Mouse (Mus musculus): ENCODE results near the gene Adgre1. TPM values are rescaled to one million over a fixed set of nuclear protein-coding genes. Genes with fewer than 3 reads are reported as not detected.

The Adgre1 gene
- polyA plus RNA-seq, 3 experiments from 2014 or later = 0.91 TPM; not detected in 2

Other genes starting within 250 kb of the Adgre1 start
- 1 to 10 TPM; 1.6 to 5.2 (median 3.4) TPM for gene Cd70, start 208.9 kb upstream of the Adgre1 start, polyA plus RNA-seq (2017; shearing (Covaris generic))
- gene Tnfsf14, start 164.5 kb upstream of the Adgre1 start, polyA plus RNA-seq (2017; shearing (Covaris generic)) = 10 to 100 TPM; 13.3 to 15.2 (median 14.1) TPM
- 1 to 10 TPM; 1.0 to 3.6 (median 1.8) TPM for gene C3, start 130.6 kb upstream of the Adgre1 start, polyA plus RNA-seq (2017; shearing (Covaris generic))
- gene Gpr108, start 110.2 kb upstream of the Adgre1 start, polyA plus RNA-seq (2017; shearing (Covaris generic)) = 10 to 100 TPM; 49.0 to 66.3 (median 56.5) TPM
- gene Trip10, start 109.2 kb upstream of the Adgre1 start, polyA plus RNA-seq (2017; shearing (Covaris generic)) = 1 to 10 TPM; 1.0 to 4.4 (median 3.6) TPM
- 10 to 100 TPM; 66.1 to 89.2 (median 85.7) TPM for gene Vav1, start 79.6 kb upstream of the Adgre1 start, polyA plus RNA-seq (2017; shearing (Covaris generic))
- under 1 TPM in 1 of 3 experiments, not detected in 2; 0.05 TPM for gene Vmn2r120, start 186.8 kb downstream of the Adgre1 start, polyA plus RNA-seq (2017; shearing (Covaris generic))

All from inflammation-experienced regulatory T-cells, adult 6 months (primary cell).